Mouse (Mus musculus): Measurements from ENCODE around the gene Ndufs7.
"Not testable (repeated sequence)": the region's sequence is repeated elsewhere in the genome, so short reads cannot be mapped to it uniquely, and the experiment has no call there.

Gene Ndufs7

GRCm38 (mm10) chr10:80248971-80249640 lies at the start of gene Ndufs7:
Gene Ndufs7, plus strand, starts transcription at chr10:80249121.
- DNase-seq (ENCODE audit: low read depth, low spot score) = peak; percentile 94

DNA sequence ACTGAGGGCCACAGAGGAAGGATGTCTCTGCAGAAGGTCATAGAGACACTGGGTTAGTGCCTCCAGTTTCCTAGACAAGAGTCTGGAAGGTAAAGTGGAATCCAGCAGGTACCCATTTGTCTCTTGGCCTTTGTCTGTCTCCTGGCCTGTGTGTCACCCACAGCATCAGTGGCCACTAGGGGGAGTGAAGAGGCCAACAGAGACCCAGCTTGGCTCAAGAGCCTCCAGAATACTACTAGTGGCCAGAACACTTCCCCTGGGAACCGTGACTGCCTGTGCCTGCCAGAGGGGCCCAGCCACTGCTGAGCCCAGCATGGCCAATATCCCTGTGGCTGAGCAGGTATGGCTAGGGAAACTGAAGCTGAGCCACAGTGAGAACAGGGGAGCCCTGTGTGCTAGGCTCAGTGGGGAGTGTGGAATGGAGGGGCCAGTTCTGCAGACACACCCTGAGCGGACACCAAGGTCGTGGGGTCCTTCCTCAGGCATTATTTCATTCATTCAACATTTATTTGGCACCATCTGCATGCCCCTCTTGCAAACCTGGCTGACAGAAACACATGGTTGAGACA lies 49.4 kb upstream of the Ndufs7 start:
- peak; percentile 92 for DNase-seq (ENCODE audit: low read depth, low spot score)

DNA sequence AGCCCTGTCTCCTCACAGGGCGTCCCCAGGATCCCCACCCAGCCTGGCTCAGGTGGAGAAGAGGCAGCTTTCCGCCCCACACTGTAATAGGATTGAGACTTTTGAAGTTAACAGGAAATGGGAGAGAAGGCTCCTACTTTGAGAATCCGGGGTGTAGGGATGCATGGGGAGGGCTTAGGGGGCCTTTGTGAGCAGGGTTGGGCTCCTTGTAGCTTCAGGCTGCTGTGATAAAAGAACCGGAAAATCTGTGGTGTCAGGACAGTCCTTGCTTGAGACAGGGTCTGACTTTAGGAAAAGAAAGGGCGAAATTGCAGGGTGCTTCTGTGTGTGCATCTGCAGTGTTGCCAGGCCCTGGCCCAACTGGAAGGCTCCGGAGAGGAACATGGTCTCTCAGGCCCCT lies 48.4 kb upstream of the Ndufs7 start:
- DNase-seq (ENCODE audit: low read depth, low spot score) = no peak

GRCm38 (mm10) chr10:80204055-80204454 lies 44.9 kb upstream of the Ndufs7 start:
- DNase-seq (ENCODE audit: low read depth, low spot score) = no peak

- DNase-seq (ENCODE audit: low read depth, low spot score) = no peak
These were observed 41.7 kb upstream of the Ndufs7 start for GRCm38 (mm10) chr10:80207201-80207600.

- DNase-seq (ENCODE audit: low read depth, low spot score) = no peak
These were observed 41.2 kb upstream of the Ndufs7 start for GRCm38 (mm10) chr10:80207676-80208075.

- DNase-seq (ENCODE audit: low read depth, low spot score) = no peak
These were observed 40.7 kb upstream of the Ndufs7 start for GRCm38 (mm10) chr10:80208248-80208647.

DNA sequence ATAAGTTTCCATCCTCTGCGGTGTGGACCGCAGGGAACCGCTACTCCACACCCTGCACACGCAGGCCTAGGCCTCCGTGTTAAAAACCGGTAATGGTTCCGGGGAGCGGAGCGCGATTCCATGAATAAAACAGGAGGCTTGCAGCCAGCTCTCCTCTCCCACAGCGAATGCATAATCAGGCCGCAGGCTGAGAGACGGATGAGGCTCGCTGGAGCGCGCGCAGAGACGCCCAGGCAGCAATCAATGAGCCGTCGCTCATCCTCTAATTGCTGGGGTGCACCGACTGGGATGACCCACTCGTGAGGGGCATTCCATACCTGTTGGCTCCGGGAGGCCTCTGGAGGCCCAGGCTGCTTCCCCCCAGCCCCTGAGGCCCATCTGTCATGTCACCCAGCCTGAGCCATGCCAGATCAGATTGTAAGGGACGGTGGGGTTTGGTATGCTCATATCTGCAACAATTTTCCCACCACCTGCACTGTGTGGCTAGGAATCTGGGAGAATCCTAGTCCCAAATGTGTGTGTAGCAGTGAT lies 40.0 kb upstream of the Ndufs7 start:
- peak; percentile 52 for DNase-seq (ENCODE audit: low read depth, low spot score)

GRCm38 (mm10) chr10:80211547-80212103 lies 37.3 kb upstream of the Ndufs7 start:
- DNase-seq (ENCODE audit: low read depth, low spot score) = not testable (repeated sequence)

- DNase-seq (ENCODE audit: low read depth, low spot score) = no peak
These were observed 33.7 kb upstream of the Ndufs7 start for GRCm38 (mm10) chr10:80215048-80215772.

- no peak for DNase-seq (ENCODE audit: low read depth, low spot score)
These were observed 28.2 kb upstream of the Ndufs7 start for GRCm38 (mm10) chr10:80220676-80221075.

DNA sequence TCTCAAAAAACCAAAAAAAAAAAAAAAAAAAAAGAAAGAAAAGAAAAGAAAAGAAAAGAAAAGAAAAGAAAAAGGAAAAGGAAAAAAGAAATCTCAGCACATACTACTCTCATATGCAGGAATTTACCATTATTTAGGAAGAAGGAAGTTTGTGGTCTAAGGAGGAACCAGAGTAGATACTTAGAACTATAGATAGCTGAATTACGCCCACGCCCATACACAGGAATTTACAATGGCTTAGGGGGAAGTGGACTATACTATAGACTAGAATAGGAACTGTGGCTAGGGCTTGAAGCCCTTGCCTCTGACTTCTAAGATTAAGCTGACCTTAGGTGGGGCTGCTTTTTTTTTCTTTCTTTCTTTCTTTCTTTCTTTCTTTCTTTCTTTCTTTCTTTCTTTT lies 25.8 kb upstream of the Ndufs7 start:
- not testable (repeated sequence) for DNase-seq (ENCODE audit: low read depth, low spot score)

DNA sequence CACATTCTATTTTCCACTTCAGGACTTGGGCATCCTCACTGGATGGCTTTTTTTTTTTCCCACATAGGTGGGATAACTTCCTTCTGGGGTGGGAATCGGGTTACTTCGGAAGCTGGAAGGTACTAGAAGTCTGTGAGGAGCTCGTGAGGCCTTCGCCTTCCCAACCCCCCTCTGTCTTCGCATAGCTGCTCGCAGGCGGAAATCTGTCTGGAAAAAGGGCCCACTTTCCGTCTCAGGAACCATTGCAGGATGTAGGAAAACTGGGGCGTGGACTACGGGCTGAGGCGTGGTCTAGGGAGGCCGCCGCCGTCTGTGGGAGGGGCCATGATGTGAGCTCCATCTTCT lies 22.9 kb upstream of the Ndufs7 start:
- no peak for DNase-seq (ENCODE audit: low read depth, low spot score)

DNA sequence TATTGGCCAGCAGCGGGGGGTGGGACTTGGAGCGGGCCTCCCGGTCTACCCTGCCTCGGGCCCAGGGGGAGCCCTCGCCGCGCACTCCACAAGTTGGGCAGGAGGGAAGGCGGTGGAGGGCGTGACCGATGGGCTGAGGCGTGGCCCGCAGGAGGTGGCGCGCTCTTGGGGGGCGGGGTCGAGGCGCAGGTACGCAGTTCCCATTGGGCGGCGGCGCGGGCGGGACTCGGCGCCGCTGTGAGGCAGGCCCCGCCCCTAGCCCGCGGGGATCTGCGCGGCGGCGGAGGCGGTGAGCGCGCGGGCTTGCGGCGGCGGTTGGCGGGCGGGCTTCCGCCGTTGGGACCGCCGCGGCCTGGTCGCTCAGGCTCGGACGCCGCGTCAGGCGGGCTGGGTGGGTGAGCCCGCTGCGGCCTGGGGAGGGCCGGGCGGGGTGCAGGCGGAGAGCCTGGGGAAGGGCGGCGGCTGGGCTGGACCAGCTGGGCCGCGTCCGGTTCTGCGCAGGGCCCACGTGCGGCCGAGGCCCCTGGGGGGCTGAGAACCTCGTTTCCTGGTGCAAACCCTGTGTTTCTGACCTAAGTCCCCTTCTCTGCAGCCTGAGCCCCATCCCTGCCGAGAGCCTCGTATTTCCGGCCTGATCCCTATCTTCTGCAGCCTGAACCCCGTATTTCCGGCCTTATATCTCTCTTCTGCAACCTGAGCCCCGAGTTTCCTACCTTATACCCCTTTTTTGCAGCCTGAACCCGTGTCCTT lies 22.3 kb upstream of the Ndufs7 start, which contains the start of gene Mum1:
TSS of gene Mum1 (plus strand) at position 19 of the 750 bp plus-strand sequence.
- peak; percentile 99 for DNase-seq (ENCODE audit: low read depth, low spot score)

- no peak for DNase-seq (ENCODE audit: low read depth, low spot score)
These were observed 21.8 kb upstream of the Ndufs7 start for GRCm38 (mm10) chr10:80227166-80227539.

DNA sequence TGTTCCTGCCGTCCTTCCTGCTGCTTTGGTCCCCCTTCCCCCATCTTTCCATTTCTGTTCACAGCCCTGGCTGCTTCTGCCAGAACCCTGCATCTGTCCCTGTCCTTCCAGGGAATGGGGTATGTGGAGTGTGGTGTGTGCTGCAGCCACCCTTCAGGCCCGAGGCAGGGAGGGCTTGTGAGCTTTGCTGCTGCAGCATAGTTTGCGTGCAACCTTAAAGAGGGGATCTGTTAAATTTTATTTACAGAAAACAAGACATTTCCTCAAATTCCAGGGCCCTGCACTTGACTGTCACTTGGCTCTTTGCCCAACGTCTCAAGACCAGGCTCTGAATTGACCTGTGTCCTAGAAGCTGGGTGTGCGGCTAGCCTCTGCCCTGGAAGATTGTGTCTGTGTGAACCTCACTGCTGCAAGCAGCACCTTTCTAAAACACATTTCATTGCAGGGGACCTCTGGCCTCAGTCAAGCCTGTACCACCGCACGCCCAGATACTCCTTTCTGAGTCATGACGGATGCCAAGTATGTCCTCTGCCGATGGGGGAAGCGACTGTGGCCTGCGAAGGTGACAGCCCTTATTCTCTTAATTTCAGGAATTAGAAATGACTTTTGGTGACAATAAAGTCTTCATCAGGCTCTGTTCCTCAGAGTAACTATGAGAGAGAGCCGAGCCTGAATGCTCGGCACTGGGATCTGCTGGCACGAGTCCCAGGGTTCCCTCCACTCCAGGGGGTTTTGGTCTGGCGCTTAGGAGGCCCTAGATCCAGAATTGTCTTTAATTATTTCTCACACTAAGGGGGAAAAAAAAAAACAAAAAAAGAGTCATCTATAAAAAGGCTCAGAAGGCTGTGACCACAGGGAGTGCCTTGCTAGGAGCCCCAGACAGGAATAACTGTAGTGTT lies 20.8 kb upstream of the Ndufs7 start:
- no peak for DNase-seq (ENCODE audit: low read depth, low spot score)

- DNase-seq (ENCODE audit: low read depth, low spot score) = no peak
These were observed 12.6 kb upstream of the Ndufs7 start for GRCm38 (mm10) chr10:80236145-80236825.

- DNase-seq (ENCODE audit: low read depth, low spot score) = no peak
These were observed 11.9 kb upstream of the Ndufs7 start for GRCm38 (mm10) chr10:80237020-80237419.

DNA sequence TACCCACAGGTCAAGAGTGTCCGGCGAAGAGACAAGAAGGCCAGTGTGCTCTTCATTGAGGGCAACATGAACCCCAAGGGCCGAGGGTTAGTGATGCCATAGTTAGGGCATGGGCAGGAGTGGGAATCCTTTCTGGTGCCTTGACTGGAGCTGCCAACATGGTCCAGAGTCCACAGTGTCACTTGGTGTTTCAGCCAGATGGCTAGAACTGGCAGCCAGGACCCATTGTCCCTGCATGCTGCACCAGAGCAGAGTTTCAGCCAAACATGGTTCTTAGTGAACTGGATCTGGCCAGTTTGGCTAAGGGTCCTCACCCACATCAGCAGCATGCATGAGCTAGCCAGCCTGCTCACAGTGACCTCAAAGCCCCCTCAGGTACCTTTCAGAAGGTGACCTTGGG lies 10.6 kb upstream of the Ndufs7 start:
- DNase-seq (ENCODE audit: low read depth, low spot score) = no peak

- DNase-seq (ENCODE audit: low read depth, low spot score) = no peak
These were observed 9.1 kb upstream of the Ndufs7 start for GRCm38 (mm10) chr10:80239791-80240190.

Data from mesoderm, embryonic 11.5 days (tissue).